Mouse (Mus musculus) midbrain, embryonic 10.5 days (tissue): Measurements from ENCODE around the gene Hmgb4. TPM values are rescaled to one million over a fixed set of nuclear protein-coding genes. Genes with fewer than 3 reads are reported as not detected.

Experiments
- DNase-seq: peaks from one replicate; pipeline ENCODE4 v3.0.0-alpha.2; 2017; ENCODE audit warnings: low spot score
- H3K27ac ChIP-seq: fragments of 300-500 bp; sonication (generic); replicated peaks from 2 replicates; pipeline ENCODE4 v1.5.1; 2016; ENCODE audit warnings: mild to moderate bottlenecking
- H3K27me3 ChIP-seq: fragments of 300-500 bp; sonication (generic); 2 replicates; pipeline ENCODE4 v1.6.1; 2016; ENCODE audit warnings: low read depth, mild to moderate bottlenecking; ENCODE audit not compliant: poor library complexity, severe bottlenecking
- H3K36me3 ChIP-seq: fragments of 300-500 bp; sonication (generic); 2 replicates; pipeline ENCODE4 v1.6.1; 2016; ENCODE audit warnings: mild to moderate bottlenecking, moderate library complexity
- H3K4me1 ChIP-seq: fragments of 300-500 bp; sonication (generic); 2 replicates; pipeline ENCODE4 v1.6.1; 2016
- H3K4me3 ChIP-seq: fragments of 300-500 bp; sonication (generic); 2 replicates; pipeline ENCODE4 v1.5.1; 2016; ENCODE audit warnings: mild to moderate bottlenecking, moderate library complexity
- H3K9me3 ChIP-seq: fragments of 300-500 bp; sonication (generic); replicated peaks from 2 replicates; pipeline ENCODE4 v1.6.1; 2016; ENCODE audit warnings: mild to moderate bottlenecking
- WGBS: fragments of 180-500 bp; shearing (Covaris S2); methylation state at CpG from one replicate; pipeline ENCODE4 v1.1.7; 2016; 5-methylcytosine and 5-hydroxymethylcytosine counted together
- polyA plus RNA-seq: library from polyadenylated mRNA; unstranded; fragments of >200 nt; fragmentation: Nextera tagmentation; extraction: Ambion mirVana; gene quantifications from 2 replicates; pipeline ENCODE4 v1.2.1, GENCODE M21; 2016

Hmgb4 gene
- polyA plus RNA-seq = not detected in 2 replicates

- H3K27ac ChIP-seq = no peak within 1 kb of the TSS
- WGBS = 82% methylated on average over 8 of the region's 8 CpGs
- H3K9me3 ChIP-seq = no peaks in the 10 kb centered on the region
- H3K36me3 ChIP-seq = no peaks in the 10 kb centered on the region
- no peak within 1 kb of the TSS for H3K4me3 ChIP-seq
- H3K4me1 ChIP-seq = no peaks in the 10 kb centered on the region
- no peaks in the 10 kb centered on the region for H3K27me3 ChIP-seq
- DNase-seq = no peak
Observed at GRCm38 (mm10) chr4:128260907-128261560, at the start of gene Hmgb4. Hmgb4 (minus strand) TSS chr4:128260957.

DNA sequence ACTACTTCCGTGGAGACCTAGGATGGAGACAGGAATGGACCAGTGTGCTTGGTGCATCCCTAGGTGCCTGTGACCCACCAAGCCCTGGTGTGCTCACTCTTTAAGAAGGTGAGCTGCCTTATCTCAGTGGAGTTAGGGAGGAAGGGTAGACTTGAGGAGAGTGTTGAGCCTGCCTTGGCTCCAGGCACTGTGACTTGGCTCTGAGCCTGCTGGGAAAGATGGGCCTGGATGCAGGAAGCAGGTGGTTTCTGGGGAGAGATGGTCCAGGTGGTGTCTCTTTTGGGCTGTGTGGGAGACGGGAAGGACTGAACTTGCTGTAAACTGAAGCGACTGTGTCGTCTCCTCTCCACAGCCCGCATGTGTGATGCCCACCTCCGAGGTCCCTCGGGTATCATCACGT, 45.3 kb upstream of the Hmgb4 start:
- Histone ChIP-seq H3K4me1 (no peaks in the 10 kb centered on the region), H3K27ac (no peak overlapping the region), H3K4me3 (no peak overlapping the region), H3K27me3 (no peaks in the 10 kb centered on the region), H3K9me3 (no peaks in the 10 kb centered on the region), H3K36me3 (no peaks in the 10 kb centered on the region)
- WGBS = 97% methylated on average over 8 of the region's 8 CpGs
- DNase-seq = no peak

DNA sequence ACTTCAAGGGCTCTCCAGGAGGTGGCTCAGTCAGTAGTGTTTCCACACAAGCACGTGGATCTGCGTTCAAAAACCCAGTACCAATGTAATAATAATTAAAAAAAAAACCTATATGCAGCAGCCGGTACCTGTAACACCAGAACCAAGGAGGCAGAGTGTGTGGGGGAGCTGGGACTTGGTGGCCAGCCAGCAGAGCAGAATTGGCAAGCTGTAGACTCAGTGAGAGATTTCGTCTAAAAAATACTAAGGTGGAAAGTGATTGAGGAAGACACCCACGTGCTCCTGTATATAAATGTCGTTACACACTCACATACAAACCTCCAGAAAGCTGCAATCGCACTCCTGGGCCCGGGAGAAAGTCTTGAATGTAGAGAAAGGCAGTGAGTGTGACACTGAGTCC, 43.3 kb upstream of the Hmgb4 start:
- Histone ChIP-seq H3K27ac (no peak overlapping the region), H3K9me3 (no peaks in the 10 kb centered on the region), H3K4me1 (no peaks in the 10 kb centered on the region), H3K4me3 (no peak overlapping the region), H3K27me3 (no peaks in the 10 kb centered on the region), H3K36me3 (no peaks in the 10 kb centered on the region)
- WGBS = 90% methylated on average over 8 of the region's 8 CpGs
- no peak for DNase-seq

DNA sequence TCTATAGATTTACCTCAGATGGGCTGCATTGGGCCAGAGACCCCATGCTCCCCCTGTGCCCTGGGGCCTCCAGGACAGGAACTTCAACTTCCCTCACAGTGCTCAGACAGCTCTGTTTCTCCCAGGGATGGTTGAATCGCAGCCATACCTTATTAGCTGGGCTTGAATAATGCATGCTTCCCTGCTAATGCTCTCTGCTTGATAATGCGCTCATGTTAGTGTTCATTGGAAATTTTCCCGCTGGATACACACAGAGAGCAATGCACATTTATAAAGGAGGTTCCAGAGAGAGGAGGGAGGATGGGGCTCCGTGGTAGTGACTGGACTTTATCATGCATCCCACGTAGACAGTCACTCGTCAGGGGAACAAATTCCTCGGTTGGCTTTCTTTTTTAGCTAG, 27.3 kb upstream of the Hmgb4 start:
- 86% methylated on average over 7 of the region's 7 CpGs for WGBS

DNA sequence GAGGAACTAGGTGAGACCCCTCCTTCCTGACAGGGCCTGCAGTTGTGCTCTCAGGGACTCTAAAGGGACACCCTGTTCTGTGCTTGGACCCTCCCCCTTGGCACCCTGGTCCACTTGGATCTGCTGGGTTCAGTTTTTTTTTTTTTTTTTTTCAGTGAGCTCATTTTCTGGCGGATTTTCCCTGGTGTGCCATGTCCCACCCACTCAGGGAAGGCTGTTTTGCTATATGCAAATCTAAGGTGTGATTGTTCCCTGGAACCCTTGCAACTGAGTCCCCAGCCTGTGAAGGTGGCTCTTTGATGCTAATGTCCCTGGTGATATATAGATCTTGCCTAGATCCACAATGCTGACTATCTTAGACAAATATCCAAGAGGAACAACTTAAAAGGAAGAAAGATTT, 24.3 kb upstream of the Hmgb4 start:
- H3K27ac ChIP-seq = no peak overlapping the region
- H3K36me3 ChIP-seq = no peaks in the 10 kb centered on the region
- 81% methylated on average over 1 of the region's 1 CpGs for WGBS
- no peaks in the 10 kb centered on the region for H3K27me3 ChIP-seq
- DNase-seq = no peak
- H3K4me1 ChIP-seq = no peaks in the 10 kb centered on the region
- no peaks in the 10 kb centered on the region for H3K9me3 ChIP-seq
- H3K4me3 ChIP-seq = no peak overlapping the region

More for the DNA sequence above, 27.3 kb upstream of the Hmgb4 start:
- Histone ChIP-seq H3K27ac (no peak overlapping the region), H3K27me3 (no peaks in the 10 kb centered on the region), H3K4me1 (0 out of 2 replicates have a peak, but pooled peaks cover 9% of the 10 kb centered on the region), H3K4me3 (no peak overlapping the region), H3K9me3 (no peaks in the 10 kb centered on the region), H3K36me3 (no peaks in the 10 kb centered on the region)
- no peak for DNase-seq

- Histone ChIP-seq H3K4me1 (peaks cover 2% of the 10 kb centered on the region; the same call in 1 of the 2 replicates), H3K9me3 (no peaks in the 10 kb centered on the region), H3K27ac (no peak overlapping the region), H3K4me3 (no peak overlapping the region), H3K27me3 (no peaks in the 10 kb centered on the region), H3K36me3 (no peaks in the 10 kb centered on the region)
- no peak for DNase-seq
- 78% methylated on average over 6 of the region's 6 CpGs for WGBS
Observed at GRCm38 (mm10) chr4:128275586-128275985, 14.8 kb upstream of the Hmgb4 start.

- Histone ChIP-seq H3K27ac (no peak overlapping the region), H3K4me1 (peaks cover 2% of the 10 kb centered on the region; the same call in 1 of the 2 replicates), H3K4me3 (no peak overlapping the region), H3K9me3 (no peaks in the 10 kb centered on the region), H3K27me3 (no peaks in the 10 kb centered on the region), H3K36me3 (no peaks in the 10 kb centered on the region)
- 88% methylated on average over 5 of the region's 5 CpGs for WGBS
- DNase-seq = no peak
Observed at GRCm38 (mm10) chr4:128275116-128275515, 14.4 kb upstream of the Hmgb4 start.

DNA sequence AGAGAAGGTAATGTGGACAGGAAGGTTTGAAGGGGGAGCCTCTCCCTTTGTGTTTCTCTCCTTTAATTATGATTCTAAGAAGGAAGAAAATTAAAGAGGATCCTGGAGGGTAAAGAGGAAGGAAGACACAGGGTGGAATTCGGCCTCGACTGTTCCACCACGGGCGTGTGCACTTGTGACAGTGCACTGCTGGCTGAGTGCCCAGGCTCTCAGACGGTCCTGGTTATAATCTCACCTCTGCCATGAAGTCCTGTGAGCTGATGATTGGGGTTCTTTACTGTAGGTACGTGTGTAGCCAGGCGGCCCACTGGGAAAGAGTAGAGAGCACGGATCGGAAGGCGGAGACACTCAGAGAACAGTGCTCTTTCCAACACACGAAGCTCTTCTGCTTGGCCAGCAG, 12.4 kb upstream of the Hmgb4 start:
- Histone ChIP-seq H3K36me3 (no peaks in the 10 kb centered on the region), H3K4me1 (peaks cover 2% of the 10 kb centered on the region; the same call in 1 of the 2 replicates), H3K27me3 (no peaks in the 10 kb centered on the region), H3K27ac (no peak overlapping the region), H3K9me3 (no peaks in the 10 kb centered on the region), H3K4me3 (no peak overlapping the region)
- no peak for DNase-seq
- whole genome bisulfite sequencing = 87% methylated on average over 11 of the region's 11 CpGs

GRCm38 (mm10) chr4:128272501-128272900, 11.7 kb upstream of the Hmgb4 start:
- Histone ChIP-seq H3K4me3 (no peak overlapping the region), H3K9me3 (no peaks in the 10 kb centered on the region), H3K27ac (no peak overlapping the region), H3K27me3 (no peaks in the 10 kb centered on the region), H3K36me3 (no peaks in the 10 kb centered on the region), H3K4me1 (peaks cover 2% of the 10 kb centered on the region; the same call in 1 of the 2 replicates)
- no peak for DNase-seq
- WGBS = 73% methylated on average over 6 of the region's 6 CpGs

GRCm38 (mm10) chr4:128270931-128271330, 10.2 kb upstream of the Hmgb4 start:
- peaks cover 2% of the 10 kb centered on the region; the same call in 1 of the 2 replicates for H3K4me1 ChIP-seq
- no peak overlapping the region for H3K4me3 ChIP-seq
- no peaks in the 10 kb centered on the region for H3K9me3 ChIP-seq
- H3K27ac ChIP-seq = no peak overlapping the region
- no peak for DNase-seq
- 88% methylated on average over 19 of the region's 19 CpGs for WGBS
- no peaks in the 10 kb centered on the region for H3K36me3 ChIP-seq
- no peaks in the 10 kb centered on the region for H3K27me3 ChIP-seq

DNA sequence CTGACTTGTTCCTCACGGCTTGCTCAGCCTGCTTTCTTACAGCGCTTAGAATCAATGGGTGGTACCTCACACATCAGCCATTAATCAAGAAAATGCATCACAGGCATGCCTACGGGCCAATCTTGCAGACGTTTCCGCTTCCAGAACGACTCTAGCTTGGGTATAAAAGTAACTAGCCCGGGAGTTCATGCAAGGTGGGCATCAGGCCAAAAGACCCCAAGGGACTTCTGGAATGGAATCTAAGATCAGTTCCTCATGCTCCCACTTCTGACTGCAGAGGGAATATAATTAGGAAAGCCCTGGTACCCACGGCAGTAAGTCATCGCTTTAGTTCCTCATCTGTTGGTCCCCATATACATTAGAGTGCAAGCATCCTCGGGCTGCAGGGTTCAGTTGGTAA, 9.4 kb upstream of the Hmgb4 start:
- H3K4me3 ChIP-seq = no peak overlapping the region
- no peaks in the 10 kb centered on the region for H3K36me3 ChIP-seq
- H3K9me3 ChIP-seq = no peaks in the 10 kb centered on the region
- no peak for DNase-seq
- H3K27me3 ChIP-seq = no peaks in the 10 kb centered on the region
- 87% methylated on average over 10 of the region's 10 CpGs for WGBS
- H3K27ac ChIP-seq = no peak overlapping the region
- peaks cover 2% of the 10 kb centered on the region; the same call in 1 of the 2 replicates for H3K4me1 ChIP-seq

DNA sequence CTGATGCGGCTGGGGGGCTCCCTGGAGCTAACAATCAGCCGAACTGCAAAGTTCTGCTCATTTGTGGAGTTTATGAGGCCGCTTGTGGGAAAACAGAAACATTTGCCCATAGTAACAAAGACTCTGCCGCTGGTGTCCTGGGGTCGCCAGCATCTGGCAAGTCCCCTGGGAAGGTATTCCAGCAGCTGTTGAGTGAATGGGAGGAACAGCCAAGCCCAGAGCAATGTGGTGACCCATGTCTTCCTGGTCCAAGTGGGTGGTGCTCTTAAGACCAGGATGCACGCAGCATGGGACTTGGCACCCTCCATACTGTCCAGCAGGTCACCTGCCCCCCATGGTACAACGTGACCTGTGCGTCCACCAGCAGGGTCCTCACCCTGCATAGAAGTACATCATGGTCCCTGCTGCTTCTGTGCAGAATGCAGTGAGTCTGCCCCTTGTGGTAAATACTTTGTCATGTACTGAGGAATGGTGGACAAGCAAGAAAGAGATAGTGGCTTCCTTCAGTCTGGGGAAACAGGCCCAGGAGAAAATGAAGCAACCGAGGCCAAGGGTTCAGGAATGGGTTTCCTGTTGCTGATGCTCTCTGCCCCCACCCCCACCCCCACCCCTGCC, 8.6 kb upstream of the Hmgb4 start:
- 82% methylated on average over 9 of the region's 9 CpGs for WGBS
- Histone ChIP-seq H3K4me1 (peaks cover 2% of the 10 kb centered on the region; the same call in 1 of the 2 replicates), H3K36me3 (no peaks in the 10 kb centered on the region), H3K27ac (no peak overlapping the region), H3K4me3 (no peak overlapping the region), H3K9me3 (no peaks in the 10 kb centered on the region), H3K27me3 (no peaks in the 10 kb centered on the region)
- no peak for DNase-seq

- no peaks in the 10 kb centered on the region for H3K9me3 ChIP-seq
- no peak overlapping the region for H3K4me3 ChIP-seq
- H3K27me3 ChIP-seq = no peaks in the 10 kb centered on the region
- 86% methylated on average over 3 of the region's 3 CpGs for WGBS
- no peak overlapping the region for H3K27ac ChIP-seq
- H3K36me3 ChIP-seq = no peaks in the 10 kb centered on the region
- H3K4me1 ChIP-seq = no peaks in the 10 kb centered on the region
- no peak for DNase-seq
Observed at GRCm38 (mm10) chr4:128265341-128265740, 4.6 kb upstream of the Hmgb4 start.
